Mouse (Mus musculus) liver, adult (tissue): ENCODE data around the gene Fam53b.

Source experiments
- GATA4 ChIP-seq: IDR thresholded peaks from 2 replicates; pipeline ENCODE4 v1.6.1; 2014; ENCODE audit warnings: mild to moderate bottlenecking, low read length; ENCODE audit not compliant: insufficient replicate concordance

Gene Fam53b

GRCm38 (mm10) chr7:132683923-132684322 lies 129.8 kb downstream of the Fam53b start:
- no peak for TF ChIP-seq GATA4

GRCm38 (mm10) chr7:132682901-132683300 lies 130.8 kb downstream of the Fam53b start:
- TF ChIP-seq GATA4, result no peak

DNA sequence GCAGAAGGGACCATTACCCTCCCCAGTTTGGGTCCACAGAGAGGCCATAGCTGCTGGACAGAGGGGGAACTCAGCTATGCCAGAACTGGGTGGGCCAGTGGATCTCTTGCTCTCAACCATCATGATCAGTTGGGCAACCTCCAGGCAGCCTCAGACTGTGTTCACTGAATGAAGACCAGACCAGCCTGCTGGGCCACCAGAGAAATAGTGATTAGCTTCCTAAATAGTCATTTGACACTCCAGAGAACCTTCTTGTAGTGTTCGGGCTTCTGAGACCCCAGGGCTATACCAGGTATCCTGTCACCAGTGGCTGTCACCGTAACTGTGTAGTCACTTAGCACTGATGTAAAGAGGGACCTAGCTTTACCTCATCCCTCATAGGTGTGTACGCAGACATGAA lies 131.3 kb downstream of the Fam53b start:
- no peak for TF ChIP-seq GATA4

GRCm38 (mm10) chr7:132681831-132682230 lies 131.9 kb downstream of the Fam53b start:
- TF ChIP-seq GATA4, result no peak

DNA sequence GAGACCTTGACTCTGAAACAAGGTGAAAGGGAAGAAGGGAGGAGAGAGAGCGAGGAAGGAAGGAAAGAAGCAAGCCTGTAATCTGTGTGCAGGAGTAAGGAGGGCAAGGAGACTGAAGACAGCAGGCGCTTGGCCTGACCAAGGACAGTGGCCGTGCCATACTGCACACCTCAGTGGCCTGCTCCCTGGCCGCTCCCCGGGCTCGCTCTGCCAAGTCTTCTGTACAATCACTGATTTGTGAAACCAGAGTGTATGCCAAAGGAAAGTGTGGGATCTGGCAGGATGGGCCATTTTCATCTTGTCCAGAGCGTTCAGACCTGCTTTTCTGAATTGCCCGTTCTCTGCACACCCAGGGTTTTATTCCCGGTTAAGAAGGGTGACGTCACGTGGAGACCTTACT lies 132.4 kb downstream of the Fam53b start:
- TF ChIP-seq GATA4, result no peak

DNA sequence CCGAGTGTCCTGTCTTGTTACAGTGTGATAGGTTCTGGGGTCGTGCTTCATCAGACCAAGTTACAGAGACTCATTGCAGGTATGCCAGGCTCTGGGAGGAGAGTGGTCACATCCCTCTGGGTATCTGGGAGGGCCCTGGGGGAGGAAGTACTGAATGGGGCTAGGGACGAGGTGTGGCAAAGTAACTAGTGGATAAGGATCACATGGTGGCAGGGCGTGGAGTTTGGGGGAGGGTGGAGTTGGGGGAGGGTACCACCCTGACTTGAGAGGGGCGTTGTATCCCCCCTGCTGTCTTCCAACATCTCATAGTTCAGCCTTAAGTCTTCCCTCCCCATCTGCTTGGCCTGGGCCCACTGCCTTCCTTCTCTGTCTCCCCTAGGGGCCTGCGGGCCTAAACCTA lies 134.1 kb downstream of the Fam53b start:
- no peak for TF ChIP-seq GATA4

GRCm38 (mm10) chr7:132679117-132679516 lies 134.6 kb downstream of the Fam53b start:
- TF ChIP-seq GATA4, result no peak

GRCm38 (mm10) chr7:132675922-132676321 lies 137.8 kb downstream of the Fam53b start:
- no peak for TF ChIP-seq GATA4

- TF ChIP-seq GATA4, result no peak
Observed at GRCm38 (mm10) chr7:132673931-132674755, 139.5 kb downstream of the Fam53b start.

DNA sequence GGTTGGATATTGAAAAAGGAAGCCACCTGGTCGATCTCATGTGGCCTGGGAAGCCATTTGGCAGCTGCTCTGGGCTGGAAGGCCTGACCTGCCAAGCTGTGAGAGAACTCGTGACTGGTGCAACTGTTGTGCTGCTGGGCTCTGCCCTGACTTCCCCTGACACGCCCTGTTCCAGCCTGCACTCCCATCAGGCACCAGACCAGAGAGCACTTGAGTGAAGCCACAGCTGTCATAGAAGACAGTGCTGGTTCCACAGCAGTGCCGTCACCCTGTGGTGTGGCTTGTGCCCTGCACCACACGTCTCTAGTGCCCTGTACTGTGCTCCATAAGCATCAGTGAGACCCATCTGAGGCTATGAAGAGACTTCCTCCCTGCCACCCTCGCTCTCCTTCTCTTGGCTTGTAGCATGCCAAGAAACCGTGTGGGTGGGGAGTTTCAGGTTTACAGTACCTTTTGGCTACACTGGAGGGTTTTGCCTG lies 141.2 kb downstream of the Fam53b start:
- no peak for TF ChIP-seq GATA4

- TF ChIP-seq GATA4, result no peak
Observed at GRCm38 (mm10) chr7:132670863-132671165, 142.9 kb downstream of the Fam53b start.

DNA sequence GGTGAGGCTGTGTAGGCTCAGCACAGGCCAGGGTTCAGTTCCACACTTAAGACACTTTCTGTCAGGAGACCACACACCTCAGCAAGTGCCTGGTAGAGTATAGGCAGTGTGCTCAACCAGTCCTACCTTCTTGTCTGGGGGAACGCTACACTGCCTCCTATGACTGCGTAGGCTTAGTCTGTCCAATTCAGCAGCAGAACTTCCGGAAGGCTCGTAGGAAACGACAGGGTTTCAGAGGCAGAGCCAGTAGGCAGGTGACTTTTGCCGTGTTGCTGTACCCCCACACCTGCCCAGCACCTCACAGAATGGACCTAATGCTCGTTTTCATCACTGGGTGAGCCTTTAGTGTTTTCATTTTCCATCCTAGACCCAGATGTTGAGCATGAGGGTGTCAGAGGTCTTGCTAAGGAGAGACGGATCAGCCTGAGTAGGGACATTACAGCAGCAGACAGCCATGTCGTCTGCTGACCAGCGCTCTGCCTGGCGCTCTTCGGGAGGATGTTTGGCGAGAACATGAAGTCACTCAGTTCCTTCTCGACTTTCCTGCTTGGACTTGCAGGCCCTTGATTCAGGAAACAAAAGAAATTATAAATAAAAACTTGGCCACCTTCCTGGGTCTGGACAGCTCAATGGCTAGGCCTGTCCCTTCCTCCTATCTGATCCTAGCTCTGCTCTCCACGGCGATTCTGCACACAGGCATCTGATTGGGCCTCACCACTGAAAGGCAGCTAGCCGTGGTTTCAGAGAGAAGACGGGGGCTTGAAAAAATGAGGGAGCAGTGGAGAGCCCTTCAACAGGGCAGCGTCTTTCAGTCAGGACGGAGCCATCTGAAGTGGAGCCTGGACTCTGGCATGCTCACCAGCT lies 143.5 kb downstream of the Fam53b start:
- peak; percentile 6; the same call in 1 of the 2 replicates for TF ChIP-seq GATA4

- TF ChIP-seq GATA4, result peak; percentile 48; the same call in 1 of the 2 replicates
Observed at GRCm38 (mm10) chr7:132668604-132669003, 145.1 kb downstream of the Fam53b start.

GRCm38 (mm10) chr7:132666516-132666915 lies 147.2 kb downstream of the Fam53b start:
- no peak for TF ChIP-seq GATA4

GRCm38 (mm10) chr7:132665664-132666382 lies 147.9 kb downstream of the Fam53b start:
- TF ChIP-seq GATA4, result no peak
